Mouse (Mus musculus) ES-E14 (cell line): ENCODE results near the gene Ccnd1. TPM values are rescaled to one million over a fixed set of nuclear protein-coding genes. Genes with fewer than 3 reads are reported as not detected.
A peak's percentile ranks its signal among the peaks of the same experiment; 100 is the strongest.

Experiments used
- DNase-seq: peaks from one replicate; pipeline ENCODE4 v3.0.0-alpha.2; 2013; ENCODE audit warnings: low read depth, low spot score
- H3K27ac ChIP-seq: 2 replicates; pipeline ENCODE4 v1.5.1; 2012; ENCODE audit warnings: low read depth, mild to moderate bottlenecking, low read length, moderate library complexity, mixed read lengths; ENCODE audit not compliant: poor library complexity, insufficient read depth, severe bottlenecking
- H3K36me3 ChIP-seq: 2 replicates; pipeline ENCODE4 v1.6.1; 2012; ENCODE audit warnings: mild to moderate bottlenecking, low read length, moderate library complexity, mixed read lengths; ENCODE audit not compliant: control insufficient read depth, poor library complexity, insufficient read depth, severe bottlenecking
- H3K4me1 ChIP-seq, 2 experiments: fragments of 150-350 bp in 1 of 2; sonication (generic) in 1 of 2; 2 replicates each; pipeline ENCODE4 v1.6.1; 2012; ENCODE audit warnings: low read length in 2 of 2, mild to moderate bottlenecking in 1 of 2, mixed read lengths in 1 of 2; ENCODE audit not compliant: control insufficient read depth in 2 of 2, insufficient read depth in 2 of 2, poor library complexity in 1 of 2
- H3K4me3 ChIP-seq, 2 experiments: fragments of 150-350 bp in 1 of 2; sonication (generic) in 1 of 2; 2 replicates each; pipeline ENCODE4 v1.5.1; 2012; ENCODE audit warnings: low read length in 2 of 2, low read depth in 1 of 2, mild to moderate bottlenecking in 1 of 2, mixed read lengths in 1 of 2; ENCODE audit not compliant: insufficient read depth in 1 of 2, poor library complexity in 1 of 2, severe bottlenecking in 1 of 2
- H3K9ac ChIP-seq: 2 replicates; pipeline ENCODE4 v1.6.1; 2012; ENCODE audit warnings: low read depth, mild to moderate bottlenecking, low read length, mixed read lengths; ENCODE audit not compliant: poor library complexity, insufficient read depth, severe bottlenecking
- H3K9me3 ChIP-seq: fragments of 150-350 bp; sonication (generic); 2 replicates; pipeline ENCODE4 v1.6.1; 2012; ENCODE audit warnings: low read depth, mild to moderate bottlenecking, low read length; ENCODE audit not compliant: control insufficient read depth, insufficient read depth
- CHD2 ChIP-seq: IDR thresholded peaks from 2 replicates; pipeline ENCODE4 v1.6.1; 2014; ENCODE audit warnings: mild to moderate bottlenecking, low read depth, low read length, inconsistent platforms
- HCFC1 ChIP-seq: IDR thresholded peaks from 2 replicates; pipeline ENCODE4 v1.6.1; 2012; ENCODE audit warnings: low read length, inconsistent platforms, borderline replicate concordance; ENCODE audit not compliant: insufficient read depth
- MAFK ChIP-seq: IDR thresholded peaks from 2 replicates; pipeline ENCODE4 v1.6.1; 2014; ENCODE audit warnings: mild to moderate bottlenecking, low read depth, low read length, inconsistent platforms; ENCODE audit not compliant: insufficient read depth
- ZC3H11A ChIP-seq: IDR thresholded peaks from 2 replicates; pipeline ENCODE4 v1.6.1; 2012; ENCODE audit warnings: low read depth, mild to moderate bottlenecking, inconsistent platforms, low read length, borderline replicate concordance
- ZNF384 ChIP-seq: IDR thresholded peaks from 2 replicates; pipeline ENCODE4 v1.6.1; 2012; ENCODE audit warnings: low read depth, low read length, inconsistent platforms
- in situ Hi-C, 2 experiments: fragments of 600-800 bp; cut with MboI; formaldehyde crosslinking; loops; one replicate each; pipeline ENCODE4 v1.15.1; 2025; ENCODE audit warnings: low sequenced_read_pairs in 2 of 2, inconsistent platforms in 1 of 2; ENCODE audit not compliant: unreplicated experiment in 2 of 2
- total RNA-seq: library from RNA; depleted of rRNA; stranded (reverse); fragments of 300-350 nt; gene quantifications from 2 replicates; pipeline ENCODE4 v1.2.3, GENCODE M21; 2012

The Ccnd1 gene
- total RNA-seq, 1 experiment = 57.6 TPM

GRCm38 (mm10) chr7:144931778-144932177 lies 7.9 kb downstream of the Ccnd1 start:
- Histone ChIP-seq H3K9me3 (no peaks in the 10 kb centered on the region), H3K36me3 (peaks cover 47% of the 10 kb centered on the region), H3K27ac (no peak overlapping the region), H3K9ac (no peak overlapping the region), H3K4me1 (peaks cover 0 to 4% of the 10 kb centered on the region in 2 experiments; a peak in 1 of 4 replicates), H3K4me3 (no peak overlapping the region)
- DNase-seq = peak; percentile 81
- in situ Hi-C loops = loop anchor here (10.0 kb wide), 2 partner anchors 183 to 313 kb away; no protein-coding TSS in a partner anchor
- no peak for TF ChIP-seq ZNF384
- TF ChIP-seq HCFC1 = no peak
- no peak for TF ChIP-seq CHD2
- TF ChIP-seq ZC3H11A = peak; percentile 83; the same call in 1 of the 2 replicates

- Histone ChIP-seq H3K27ac (no peak overlapping the region), H3K4me1 (peaks cover 0 to 4% of the 10 kb centered on the region in 2 experiments; a peak in 1 of 4 replicates), H3K9ac (no peak overlapping the region), H3K36me3 (peaks cover 29% of the 10 kb centered on the region), H3K4me3 (no peak overlapping the region), H3K9me3 (no peaks in the 10 kb centered on the region)
- no peak for DNase-seq
- TF ChIP-seq ZNF384 = no peak
- no peak for TF ChIP-seq HCFC1
- TF ChIP-seq CHD2 = no peak
- in situ Hi-C loops = loop anchor here (10.0 kb wide), 2 partner anchors 185 to 315 kb away; no protein-coding TSS in a partner anchor
These were observed 9.8 kb downstream of the Ccnd1 start for GRCm38 (mm10) chr7:144929931-144930330.

- Histone ChIP-seq H3K36me3 (peaks cover 25% of the 10 kb centered on the region), H3K4me3 (no peak overlapping the region), H3K9me3 (no peaks in the 10 kb centered on the region), H3K9ac (no peak overlapping the region), H3K4me1 (peaks cover 0 to 4% of the 10 kb centered on the region in 2 experiments; a peak in 1 of 4 replicates), H3K27ac (no peak overlapping the region)
- DNase-seq = no peak
- in situ Hi-C loops = no loop called here
- TF ChIP-seq HCFC1 (no peak), CHD2 (no peak), MAFK (no peak), ZNF384 (no peak), ZC3H11A (no peak)
These were observed 10.2 kb downstream of the Ccnd1 start for GRCm38 (mm10) chr7:144929506-144929905.

GRCm38 (mm10) chr7:144928889-144929210 lies 10.9 kb downstream of the Ccnd1 start:
- DNase-seq = no peak
- no peak overlapping the region for H3K4me3 ChIP-seq
- no peak overlapping the region for H3K27ac ChIP-seq
- peaks cover 18% of the 10 kb centered on the region for H3K36me3 ChIP-seq
- TF ChIP-seq ZNF384 (no peak), MAFK (no peak), CHD2 (no peak), ZC3H11A (no peak), HCFC1 (no peak)
- no peaks in the 10 kb centered on the region for H3K9me3 ChIP-seq
- no peak overlapping the region for H3K9ac ChIP-seq
- in situ Hi-C loops = no loop called here
- H3K4me1 ChIP-seq = peaks cover 0 to 4% of the 10 kb centered on the region in 2 experiments; a peak in 1 of 4 replicates
